Mouse (Mus musculus): Measurements from ENCODE around the gene Ccl8.

Ccl8 gene

GRCm38 (mm10) chr11:82114885-82115284 lies at the start of gene Ccl8:
Ccl8 (plus strand) TSS chr11:82115185.
- no peak for DNase-seq (ENCODE audit: low spot score in 2 of 2)

DNA sequence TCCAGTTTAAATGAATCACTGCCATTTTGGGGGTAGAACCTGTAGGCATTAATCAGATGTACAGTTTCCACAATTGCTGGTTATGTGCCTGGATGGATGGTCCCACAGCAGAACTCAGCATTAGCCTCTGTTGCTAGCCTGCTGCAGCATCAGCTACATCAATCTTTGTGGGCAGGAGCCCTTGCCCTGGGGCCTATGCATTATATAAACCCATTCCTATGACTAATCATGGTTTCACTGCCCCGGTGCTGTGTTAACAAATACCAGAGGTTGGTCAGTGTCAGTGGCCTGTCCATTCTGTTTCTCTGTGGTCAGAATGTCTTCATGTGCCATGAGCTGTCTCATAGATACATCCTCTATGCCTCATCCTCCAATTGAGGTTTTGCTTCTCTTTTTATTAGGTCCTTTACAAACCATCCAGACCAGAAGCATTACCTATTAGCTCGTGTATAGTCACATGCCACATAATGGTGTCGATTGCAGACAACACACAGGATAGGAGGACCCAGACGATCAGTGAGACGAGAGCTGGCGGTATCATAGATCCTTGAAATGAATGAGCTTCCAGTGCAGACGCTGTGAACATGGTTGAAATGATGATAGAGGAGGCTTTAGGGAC lies 47.9 kb upstream of the Ccl8 start:
- no peak for DNase-seq (ENCODE audit: low spot score in 2 of 2)

GRCm38 (mm10) chr11:82071076-82071475 lies 43.9 kb upstream of the Ccl8 start:
- DNase-seq (ENCODE audit: low spot score in 2 of 2), result no peak

DNA sequence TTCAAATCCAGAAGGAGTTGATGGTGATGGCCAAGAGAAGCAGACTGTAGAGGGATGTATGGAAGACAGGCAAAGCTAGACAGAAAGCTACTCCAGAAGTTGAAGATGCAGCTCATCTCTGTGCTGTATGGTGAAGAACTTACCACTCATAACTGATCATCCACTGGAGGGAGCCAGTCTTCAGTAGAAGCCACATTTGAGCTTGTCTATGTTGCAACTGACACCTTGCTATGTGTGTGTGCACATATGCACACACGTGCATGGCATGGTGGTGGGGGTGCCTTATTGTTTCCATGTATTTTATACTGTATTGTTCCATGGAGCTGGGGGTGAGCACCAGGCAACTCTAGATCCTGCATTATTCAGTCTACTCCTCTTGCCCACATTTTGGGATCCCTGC lies 42.6 kb upstream of the Ccl8 start:
- no peak for DNase-seq (ENCODE audit: low spot score in 2 of 2)

- no peak for DNase-seq (ENCODE audit: low spot score in 2 of 2)
Observed at GRCm38 (mm10) chr11:82072984-82073383, 42.0 kb upstream of the Ccl8 start.

GRCm38 (mm10) chr11:82073686-82074085 lies 41.3 kb upstream of the Ccl8 start:
- DNase-seq (ENCODE audit: low spot score in 2 of 2), result no peak

GRCm38 (mm10) chr11:82077031-82077430 lies 38.0 kb upstream of the Ccl8 start:
- DNase-seq (ENCODE audit: low spot score in 2 of 2), result no peak

GRCm38 (mm10) chr11:82078136-82078730 lies 36.8 kb upstream of the Ccl8 start:
- no peak for DNase-seq (ENCODE audit: low spot score in 2 of 2)

- no peak for DNase-seq (ENCODE audit: low spot score in 2 of 2)
Observed at GRCm38 (mm10) chr11:82080865-82081264, 34.1 kb upstream of the Ccl8 start.

DNA sequence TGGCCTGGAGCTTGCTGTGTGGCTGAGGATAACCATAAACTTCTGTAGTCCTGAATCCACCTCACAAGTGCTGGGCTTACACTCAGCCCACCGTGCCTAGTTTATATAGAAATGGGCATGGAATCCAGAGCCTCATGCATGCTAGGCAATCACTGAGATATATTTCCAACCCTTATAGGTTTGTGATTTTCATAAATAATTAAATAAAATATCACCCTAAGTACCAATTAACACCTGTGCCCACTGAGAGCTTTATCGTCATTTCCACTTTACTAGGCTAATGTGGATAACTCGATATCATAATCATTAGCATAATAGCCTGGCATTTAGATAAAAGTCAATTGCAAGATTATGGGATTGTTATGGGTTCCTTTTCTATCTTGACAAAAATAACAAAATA lies 30.6 kb upstream of the Ccl8 start:
- DNase-seq (ENCODE audit: low spot score in 2 of 2), result no peak

GRCm38 (mm10) chr11:82099511-82100323 lies 15.3 kb upstream of the Ccl8 start:
- no peak for DNase-seq (ENCODE audit: low spot score in 2 of 2)

- no peak for DNase-seq (ENCODE audit: low spot score in 2 of 2)
Observed at GRCm38 (mm10) chr11:82101087-82101486, 13.9 kb upstream of the Ccl8 start.

GRCm38 (mm10) chr11:82101529-82101928 lies 13.5 kb upstream of the Ccl8 start, which contains the start of gene Ccl12:
Ccl12 (plus strand) TSS chr11:82101845.
- DNase-seq (ENCODE audit: low spot score in 2 of 2), result peak in 1 of 2 experiments; percentile 28

DNA sequence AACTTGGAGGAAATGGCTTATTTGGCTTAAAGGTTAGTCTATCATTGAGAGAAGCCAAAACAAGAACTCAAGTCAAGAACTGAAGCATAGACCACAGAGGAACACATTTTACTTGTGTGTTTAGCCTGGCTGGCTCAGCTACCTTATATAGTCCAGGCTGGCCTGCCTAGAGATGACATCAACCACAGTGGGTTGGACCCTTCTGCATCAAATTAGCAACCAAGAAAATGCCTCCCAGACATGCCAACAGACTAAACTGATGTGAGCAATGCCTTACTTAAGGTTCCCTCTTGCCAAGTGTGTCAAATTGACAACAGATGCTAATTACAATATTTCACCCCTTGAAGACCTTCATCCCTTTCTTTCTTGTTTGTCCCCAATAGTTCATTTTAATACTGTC lies 5.4 kb upstream of the Ccl8 start:
- DNase-seq (ENCODE audit: low spot score in 2 of 2), result no peak

DNA sequence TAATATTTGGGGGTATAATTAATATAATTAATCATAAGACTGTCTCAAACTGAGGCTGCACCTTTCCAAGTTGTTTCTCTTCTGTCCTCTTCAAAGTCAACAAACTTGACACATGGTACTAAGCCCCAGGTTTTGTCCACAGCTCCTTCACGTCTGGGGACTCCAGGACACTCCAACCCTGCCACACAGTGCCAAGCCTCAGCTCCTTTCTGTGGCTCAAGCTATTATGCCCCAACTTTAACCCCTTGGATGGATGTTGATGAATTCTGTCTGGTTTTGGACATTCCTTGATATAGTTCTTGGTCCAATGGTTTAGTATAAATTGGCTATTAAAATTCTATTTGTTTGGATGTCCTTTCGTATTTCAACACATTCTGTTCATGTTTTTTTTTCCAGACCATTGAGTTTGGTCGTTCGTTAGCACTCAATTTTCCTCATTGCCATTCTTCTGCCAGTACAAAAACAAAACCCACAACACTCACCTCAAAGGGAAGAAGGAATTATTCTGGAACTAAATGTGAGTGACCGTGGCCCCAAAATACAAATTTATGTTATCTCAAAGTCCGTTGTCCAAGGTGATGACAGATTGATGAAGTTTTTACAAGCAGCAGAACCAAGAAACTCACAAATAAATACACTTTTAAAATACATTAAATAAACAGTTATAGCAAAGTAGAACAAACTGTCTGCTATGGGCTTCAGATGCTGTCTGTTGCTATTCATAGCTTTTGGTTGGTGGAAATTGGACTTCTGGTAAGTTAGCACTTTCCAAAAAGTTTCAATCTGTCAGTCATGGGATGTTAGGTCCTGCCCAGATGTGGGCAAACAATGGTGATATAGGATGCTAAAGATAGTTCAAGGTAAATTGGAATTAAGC lies 4.4 kb upstream of the Ccl8 start:
- DNase-seq (ENCODE audit: low spot score in 2 of 2), result no peak

GRCm38 (mm10) chr11:82116041-82116440 lies 1.1 kb downstream of the Ccl8 start:
- DNase-seq (ENCODE audit: low spot score in 2 of 2), result no peak

DNA sequence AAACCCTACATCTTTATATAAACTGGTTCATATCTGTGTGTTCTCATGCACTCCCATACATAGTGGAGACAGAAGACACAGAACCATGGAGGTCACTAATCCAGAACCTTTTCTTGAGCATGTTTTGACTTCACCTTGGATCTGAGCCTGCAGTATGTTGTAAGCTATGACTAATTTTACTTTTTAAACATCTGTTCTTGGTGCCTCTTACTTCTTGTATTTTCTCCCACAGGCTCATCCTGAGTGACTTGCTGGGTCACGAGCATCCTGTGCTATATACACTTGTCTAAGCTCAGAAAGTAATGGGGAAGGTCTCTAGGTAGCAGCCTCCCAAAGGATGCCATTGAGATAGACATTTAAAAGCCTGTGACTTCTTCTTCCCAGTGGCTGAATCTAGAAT lies 18.0 kb downstream of the Ccl8 start:
- no peak for DNase-seq (ENCODE audit: low spot score in 2 of 2)

- DNase-seq (ENCODE audit: low spot score in 2 of 2), result no peak
Observed at GRCm38 (mm10) chr11:82136196-82136595, 21.2 kb downstream of the Ccl8 start.

DNA sequence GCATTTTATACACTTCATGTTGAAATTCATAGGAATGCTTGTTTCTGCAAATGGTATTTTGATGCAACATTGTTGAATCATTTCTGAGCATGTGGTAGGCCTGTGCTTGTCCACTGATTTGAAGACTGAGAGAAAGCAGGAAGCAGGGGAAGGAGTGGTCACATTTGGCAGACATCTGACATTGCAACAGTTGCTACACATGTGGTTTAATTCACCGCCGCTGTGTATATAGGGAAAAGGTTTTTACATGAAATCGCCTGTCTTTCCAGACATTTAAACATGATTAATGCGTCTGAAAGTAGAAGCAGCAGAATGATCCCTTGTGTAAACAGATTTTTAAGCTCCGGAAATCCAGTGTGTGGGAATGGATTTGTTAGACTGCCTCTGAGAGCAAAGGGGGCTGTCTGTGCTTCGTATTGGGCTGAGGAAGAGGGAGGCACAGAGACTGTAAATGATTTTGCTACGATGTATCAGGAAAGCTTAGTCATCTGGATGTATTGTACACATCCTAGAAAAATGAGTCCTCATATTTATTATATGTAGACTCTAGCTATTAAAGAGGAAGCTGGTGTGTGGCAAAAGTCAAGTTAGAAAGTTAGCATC lies 24.6 kb downstream of the Ccl8 start:
- no peak for DNase-seq (ENCODE audit: low spot score in 2 of 2)

GRCm38 (mm10) chr11:82159126-82159525 lies 44.1 kb downstream of the Ccl8 start:
- DNase-seq (ENCODE audit: low spot score in 2 of 2), result no peak

GRCm38 (mm10) chr11:82163285-82163684 lies 48.3 kb downstream of the Ccl8 start:
- DNase-seq (ENCODE audit: low spot score in 2 of 2), result no peak

Data from right cerebral cortex, postnatal 10 days (tissue).